Mouse (Mus musculus): Measurements from ENCODE around the gene Syne1. TPM values are rescaled to one million over a fixed set of nuclear protein-coding genes. Genes with fewer than 3 reads are reported as not detected.

The Syne1 gene
- total RNA-seq, 2 experiments from 2014 or later = 17.9 to 23.0 TPM

DNA sequence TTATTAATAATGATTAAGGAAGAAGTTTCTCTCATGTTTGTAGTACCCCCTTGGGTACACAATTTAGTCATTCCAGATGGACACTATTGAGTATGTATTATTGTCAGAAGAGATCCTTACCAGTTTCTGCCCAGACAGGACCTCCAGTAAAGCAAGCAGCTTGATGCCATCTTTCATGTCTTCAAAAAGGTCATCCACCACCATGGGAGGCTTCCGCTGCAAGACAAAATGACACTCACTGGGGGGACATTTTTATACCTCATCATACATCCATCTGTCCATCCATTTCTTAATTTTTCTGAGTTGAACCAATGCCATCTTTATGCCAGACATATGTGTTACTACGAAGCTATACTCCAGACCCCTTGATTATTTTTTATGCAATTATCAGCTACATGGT lies 108.3 kb downstream of the Syne1 start:
- no peak for DNase-seq (ENCODE audit: low spot score in 2 of 2)

DNA sequence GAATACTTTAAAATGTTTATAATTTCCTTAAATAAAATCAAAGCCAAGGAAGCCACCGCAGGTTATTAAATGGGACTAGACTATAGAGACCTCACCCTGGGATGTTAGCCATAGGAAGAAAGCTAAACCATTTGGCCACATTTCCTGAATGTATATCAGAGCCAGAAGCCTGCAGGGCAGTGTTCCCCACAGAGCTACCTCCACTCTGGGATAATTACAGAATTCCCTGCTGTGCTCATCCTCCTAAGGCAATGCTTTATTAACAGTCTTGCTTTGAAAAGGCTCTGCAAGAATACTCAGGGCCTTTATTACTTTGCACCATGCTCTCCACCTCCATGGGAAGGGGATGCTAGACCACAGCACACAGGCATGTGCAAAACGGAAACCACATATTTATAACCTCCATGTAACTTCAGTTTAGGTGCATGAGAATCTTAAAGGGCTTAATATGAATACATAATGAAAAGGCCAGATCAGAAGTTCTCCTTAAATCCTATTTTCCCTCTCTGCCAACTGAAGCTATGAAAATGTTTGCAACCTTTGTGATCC lies 111.4 kb downstream of the Syne1 start:
- DNase-seq (ENCODE audit: low spot score in 2 of 2) = no peak

DNA sequence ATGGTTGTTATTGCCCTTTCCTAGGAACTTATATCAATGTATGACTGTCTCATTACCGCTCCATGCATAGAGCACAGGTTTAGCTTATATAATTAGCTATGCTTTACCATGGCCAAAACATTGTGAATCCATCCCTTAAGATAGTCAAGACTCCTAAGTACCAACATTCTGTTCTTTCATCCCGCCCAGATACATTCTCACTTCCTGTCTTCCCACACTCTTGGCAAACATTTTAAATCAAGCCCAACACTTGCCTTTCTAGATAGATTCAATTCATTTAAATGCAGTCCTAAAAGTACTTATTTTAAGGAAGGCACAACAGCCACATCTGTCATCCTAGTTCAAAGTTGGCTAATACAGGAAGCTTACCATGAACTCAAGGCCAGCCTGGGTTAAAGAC lies 113.5 kb downstream of the Syne1 start:
- no peak for DNase-seq (ENCODE audit: low spot score in 2 of 2)

DNA sequence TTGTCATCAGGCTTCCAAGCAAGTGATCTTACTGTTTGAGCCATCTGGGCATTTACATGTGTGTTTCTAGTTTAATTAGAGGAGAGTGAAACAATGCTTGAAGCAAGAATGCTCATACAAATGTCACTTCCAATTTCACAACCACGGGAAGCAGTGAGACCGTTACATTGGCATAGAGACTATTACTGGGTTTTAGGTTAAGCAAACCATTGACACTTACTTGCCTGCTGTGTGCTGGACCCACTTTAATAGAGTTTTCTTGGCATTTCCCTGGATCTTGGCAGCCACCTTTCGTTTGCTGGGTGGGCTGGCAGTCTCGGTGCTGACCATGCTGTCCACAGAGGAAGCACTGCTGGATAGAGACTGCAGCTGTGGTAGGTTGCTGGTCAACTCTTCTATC lies 127.3 kb downstream of the Syne1 start:
- no peak for DNase-seq (ENCODE audit: low spot score in 2 of 2)

DNA sequence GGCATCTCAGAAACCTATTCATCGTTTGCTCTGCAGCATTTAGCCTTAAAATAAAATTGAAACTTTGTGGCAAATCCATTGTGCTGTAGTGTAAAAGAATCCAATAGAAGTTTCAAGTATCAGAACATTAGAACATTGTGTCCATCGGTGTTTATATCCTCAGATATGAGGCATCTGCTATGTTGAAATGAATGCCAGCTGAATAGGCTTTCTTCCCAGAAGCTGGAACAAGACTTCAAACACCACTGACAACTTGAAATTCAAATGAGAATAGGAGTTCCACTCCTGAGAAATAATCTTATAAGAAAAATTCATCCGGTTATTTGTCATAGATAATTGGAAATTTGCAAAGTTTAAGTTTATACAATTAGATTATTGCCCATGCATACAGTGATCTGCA lies 135.6 kb downstream of the Syne1 start:
- no peak for DNase-seq (ENCODE audit: low spot score in 2 of 2)

DNA sequence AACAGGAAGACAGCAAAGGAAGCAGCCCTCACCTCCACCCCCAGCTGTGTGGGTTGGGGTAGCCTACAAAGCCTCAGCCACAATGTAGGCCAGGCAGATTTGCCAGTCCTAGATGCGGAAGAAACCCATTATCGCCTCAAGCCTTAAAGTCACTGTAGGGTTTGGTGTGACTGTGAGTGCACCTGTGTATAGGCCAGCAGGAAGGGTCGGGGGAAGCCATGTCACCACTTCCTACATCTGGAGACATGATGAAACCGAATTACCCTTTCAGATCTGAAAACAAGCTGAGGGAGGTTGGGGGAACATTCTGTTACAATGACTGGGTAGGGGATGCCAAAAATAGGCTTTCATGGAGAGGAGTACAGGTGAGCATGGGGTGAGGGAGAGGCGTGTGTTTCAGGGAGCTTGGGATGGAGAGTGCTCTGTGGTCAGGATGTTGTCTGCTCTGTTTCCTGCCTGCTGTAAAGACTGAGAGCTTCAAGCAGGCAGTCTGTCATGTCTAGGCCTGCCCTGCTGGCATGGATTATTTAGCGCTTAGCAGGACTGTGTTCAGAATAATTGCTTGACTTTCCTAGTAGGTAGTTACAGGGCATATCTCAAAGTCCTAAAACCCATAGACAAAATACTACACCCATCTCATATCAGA lies 167.0 kb downstream of the Syne1 start:
- DNase-seq (ENCODE audit: low spot score in 2 of 2) = no peak

DNA sequence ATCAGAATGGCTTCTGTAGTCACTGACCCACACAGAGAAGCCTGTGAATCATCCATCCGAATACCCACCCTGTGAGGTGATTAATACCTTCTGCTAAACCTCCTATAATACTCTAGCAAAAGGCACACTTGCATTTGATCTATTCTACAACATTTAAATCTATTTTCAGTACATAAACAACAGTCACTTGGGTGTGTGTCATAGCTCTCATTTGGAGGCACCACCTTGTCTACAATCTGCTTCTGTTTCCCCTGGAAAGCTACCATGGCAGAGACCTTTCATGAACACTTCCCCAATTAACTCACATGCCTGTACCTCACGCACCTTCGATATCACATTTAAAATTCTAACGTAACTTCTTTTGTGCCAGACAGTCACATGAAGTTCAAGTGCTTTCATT lies 169.7 kb downstream of the Syne1 start:
- no peak for DNase-seq (ENCODE audit: low spot score in 2 of 2)

DNA sequence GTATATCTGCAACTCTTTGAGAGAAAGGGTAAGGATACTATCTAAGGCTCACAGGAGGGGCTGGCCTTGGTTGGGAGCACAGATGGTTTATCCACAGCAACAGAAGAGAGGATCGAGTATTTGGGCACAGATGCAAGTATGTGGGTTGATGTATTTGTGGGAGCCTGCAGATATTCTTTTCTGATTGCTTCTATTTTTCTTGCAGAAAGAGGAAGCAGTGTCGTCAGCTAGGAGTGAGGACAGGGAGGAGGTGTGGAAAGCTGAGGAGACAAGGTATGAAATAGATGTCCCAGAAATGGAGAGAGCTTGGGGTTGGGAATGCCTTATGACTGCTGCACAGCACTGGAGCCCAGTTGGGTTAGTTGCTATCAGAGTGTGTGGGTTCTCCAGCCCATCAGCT lies 172.3 kb downstream of the Syne1 start:
- DNase-seq (ENCODE audit: low spot score in 2 of 2) = no peak

DNA sequence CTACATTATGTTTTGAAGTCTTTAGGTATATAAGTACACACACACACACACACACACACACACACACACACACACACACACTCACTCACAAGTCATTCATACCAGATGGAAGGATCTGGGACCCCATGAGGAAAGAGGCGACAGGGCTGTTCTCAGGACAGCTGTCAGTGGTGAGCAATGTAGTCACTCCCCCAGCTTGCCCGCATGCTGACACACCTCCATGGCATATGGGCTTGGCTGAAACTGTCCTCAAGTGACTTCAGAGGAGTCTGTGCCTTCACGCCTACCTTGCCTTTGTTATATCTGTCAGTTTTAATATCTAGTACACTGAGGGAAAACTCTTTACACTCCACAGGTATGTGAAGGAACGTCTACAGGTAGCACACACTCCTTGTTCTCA lies 181.7 kb downstream of the Syne1 start:
- DNase-seq (ENCODE audit: low spot score in 2 of 2) = no peak

DNA sequence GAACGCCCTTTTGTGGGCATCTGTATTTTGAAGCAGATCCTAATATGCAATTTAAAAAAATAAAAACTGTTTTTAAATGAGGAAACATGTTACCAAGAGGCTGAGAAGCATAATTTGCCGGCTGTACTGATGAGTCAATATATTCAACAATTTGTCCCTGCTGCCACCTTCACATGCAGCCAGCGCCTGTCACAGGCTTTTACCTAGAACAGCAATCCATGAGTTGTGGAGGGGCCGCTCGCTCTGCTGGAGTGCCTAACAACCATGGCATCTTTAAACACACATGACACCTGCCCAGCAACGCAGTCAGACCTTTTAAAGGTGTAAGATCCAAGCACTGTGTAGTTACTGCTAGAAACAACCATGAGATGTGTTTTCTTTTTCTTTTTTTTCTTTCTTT lies 183.0 kb downstream of the Syne1 start:
- no peak for DNase-seq (ENCODE audit: low spot score in 2 of 2)

DNA sequence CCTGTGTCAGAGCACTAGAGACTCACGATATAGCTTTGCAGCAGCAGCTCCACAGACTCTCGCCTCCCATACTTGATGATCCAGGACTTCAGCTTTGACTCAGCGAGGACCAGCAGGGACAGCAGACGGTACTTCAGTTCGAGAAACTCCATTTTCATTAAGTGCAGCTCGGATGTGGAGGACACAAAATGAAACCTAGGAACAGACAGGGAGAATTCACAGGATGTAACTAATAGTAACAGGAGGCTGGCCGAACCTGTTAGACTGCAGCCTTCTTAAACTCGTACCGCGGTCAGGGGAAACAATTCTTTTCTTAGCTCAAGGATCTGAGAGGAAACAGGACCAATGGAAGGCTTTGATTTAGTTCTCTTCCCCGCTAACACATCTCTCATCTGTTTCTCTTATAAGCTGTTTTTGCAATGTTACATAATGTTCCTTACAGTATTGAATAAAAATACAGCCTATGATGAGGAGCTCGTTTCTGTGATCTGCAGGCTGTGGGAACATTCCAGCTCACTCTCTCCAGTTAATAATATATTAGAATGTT lies 183.7 kb downstream of the Syne1 start:
- no peak for DNase-seq (ENCODE audit: low spot score in 2 of 2)

DNA sequence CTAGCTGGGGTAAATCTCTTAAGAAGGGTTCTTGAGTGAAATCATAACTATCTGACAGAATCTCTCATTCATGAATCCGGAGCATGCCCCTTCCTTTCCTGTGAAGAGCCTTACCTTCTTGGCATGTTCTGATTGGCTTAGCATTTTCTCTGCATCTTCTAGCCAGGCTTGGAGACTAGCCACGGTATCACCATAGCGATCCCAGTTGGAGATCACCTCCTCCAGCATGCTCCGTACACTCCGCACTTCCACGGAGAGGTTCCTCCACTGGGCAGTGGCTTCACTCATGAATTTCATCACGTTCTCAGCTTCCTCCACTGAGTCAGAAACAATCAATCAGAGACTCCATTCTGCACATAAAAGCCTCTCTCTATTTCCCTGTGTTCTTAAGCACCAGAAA lies 190.7 kb downstream of the Syne1 start:
- no peak for DNase-seq (ENCODE audit: low spot score in 2 of 2)

DNA sequence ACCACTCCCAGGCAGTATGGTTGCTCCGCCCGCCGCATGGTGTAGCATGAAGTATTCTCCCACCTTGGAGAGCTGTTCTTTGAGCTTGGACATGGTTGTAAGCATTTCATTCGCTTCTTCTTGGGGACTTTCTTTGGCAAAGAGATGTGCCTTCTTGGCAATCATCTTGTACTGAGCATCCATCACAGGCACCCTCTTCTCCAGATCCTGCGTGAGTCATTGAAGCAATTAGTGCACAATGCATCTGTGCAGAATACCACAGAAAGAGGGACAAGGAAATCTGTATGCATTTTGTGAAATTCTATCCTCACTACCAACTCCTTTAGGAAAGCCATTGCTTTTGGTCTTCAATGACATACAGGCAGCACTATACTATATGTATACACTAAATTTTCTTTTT lies 194.7 kb downstream of the Syne1 start:
- no peak for DNase-seq (ENCODE audit: low spot score in 2 of 2)

DNA sequence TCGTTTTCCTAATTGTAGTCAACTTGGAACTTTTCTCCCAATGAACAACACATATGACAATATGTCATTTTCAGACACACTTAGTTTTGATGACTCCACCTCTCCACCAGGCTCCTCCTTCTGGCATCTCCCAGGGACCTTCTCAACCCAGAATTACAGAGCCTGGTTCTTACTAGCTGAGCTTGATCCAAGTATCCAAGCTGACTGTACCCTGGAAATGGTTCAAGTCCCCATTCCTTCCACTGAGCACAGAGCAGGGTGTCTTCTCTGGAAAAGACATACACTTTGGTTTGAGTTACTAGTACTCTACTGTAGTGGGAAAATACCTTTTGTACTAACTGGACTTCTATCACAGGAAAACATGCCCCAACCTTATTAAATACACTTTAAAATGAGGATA lies 197.9 kb downstream of the Syne1 start:
- DNase-seq (ENCODE audit: low spot score in 2 of 2) = no peak

DNA sequence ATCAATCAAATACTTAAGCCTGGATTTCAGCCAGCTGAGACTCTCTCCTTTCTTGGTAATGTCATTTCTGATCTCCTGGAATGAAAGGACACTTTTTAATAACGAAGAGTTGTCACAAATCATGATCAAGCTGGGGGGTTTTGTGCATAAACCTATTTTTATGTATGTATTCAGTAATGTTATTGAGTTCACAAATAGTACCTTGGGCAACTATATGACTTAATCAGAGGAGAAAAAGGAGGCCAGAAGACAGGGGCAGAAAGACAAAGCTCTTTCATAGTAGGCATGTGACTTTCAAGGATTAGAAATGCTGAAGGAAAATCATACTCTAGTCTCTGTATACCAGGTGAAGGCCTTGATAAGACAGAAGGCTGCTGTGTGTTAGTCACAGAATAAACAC lies 204.4 kb downstream of the Syne1 start:
- DNase-seq (ENCODE audit: low spot score in 2 of 2) = peak in 1 of 2 experiments; percentile 16

DNA sequence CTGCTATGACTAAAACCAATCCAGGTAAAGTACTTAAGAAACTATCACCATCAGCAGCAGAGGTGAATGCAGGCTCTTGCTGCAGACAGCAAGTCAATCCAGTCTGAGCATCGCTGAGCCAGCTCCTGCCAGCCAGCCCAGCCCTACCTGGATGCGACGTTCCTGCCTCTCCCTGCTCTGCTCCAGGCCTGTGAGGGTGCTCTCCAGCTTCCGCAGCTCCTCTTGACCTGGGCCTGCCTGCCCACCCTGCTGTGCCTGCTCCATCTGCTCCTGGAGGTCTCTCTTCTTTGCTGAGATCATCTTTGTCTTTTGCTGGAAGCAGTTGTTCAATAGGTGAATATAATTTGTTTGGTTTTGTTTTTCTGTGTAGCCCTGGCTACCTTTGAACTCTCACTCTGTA lies 208.1 kb downstream of the Syne1 start:
- DNase-seq (ENCODE audit: low spot score in 2 of 2) = no peak

DNA sequence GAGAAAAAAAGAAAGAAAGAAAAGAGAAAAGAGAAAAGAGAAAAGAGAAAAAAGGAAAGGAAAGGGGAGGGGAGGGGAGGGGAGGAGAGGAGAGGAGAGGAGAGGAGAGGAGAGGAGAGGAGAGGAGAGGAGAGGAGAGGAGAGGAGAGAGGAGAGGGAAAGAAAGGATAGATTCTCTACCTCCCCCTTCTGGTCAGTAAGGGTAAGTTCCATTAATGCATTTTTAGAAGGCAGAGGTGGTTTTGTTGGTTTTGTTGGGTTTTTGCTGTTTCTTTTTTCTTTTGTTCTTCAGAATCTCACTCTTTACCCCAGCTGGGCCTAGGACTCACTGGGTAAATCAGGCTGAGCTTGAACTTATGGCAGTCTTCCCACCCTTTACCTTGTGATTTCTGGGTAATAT lies 214.9 kb downstream of the Syne1 start:
- no peak for DNase-seq (ENCODE audit: low spot score in 2 of 2)

DNA sequence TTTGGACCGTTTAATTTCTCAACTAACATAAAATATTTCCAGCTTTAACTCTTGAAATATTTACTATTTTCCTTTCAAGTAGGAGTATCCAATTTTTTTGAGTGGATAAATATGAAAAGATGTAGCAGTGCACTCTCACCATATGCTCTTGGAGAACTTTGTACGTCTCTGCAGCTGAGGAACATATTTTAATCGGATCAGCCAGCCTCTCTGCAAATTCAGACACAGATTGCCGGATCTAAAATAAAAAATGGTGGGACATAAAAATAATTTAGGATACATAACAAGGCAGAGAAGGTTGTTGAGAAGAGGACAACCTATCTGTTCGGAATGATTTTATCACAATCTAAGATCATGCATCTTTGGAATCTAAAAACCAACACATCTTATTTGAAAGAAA lies 218.5 kb downstream of the Syne1 start:
- DNase-seq (ENCODE audit: low spot score in 2 of 2) = no peak

DNA sequence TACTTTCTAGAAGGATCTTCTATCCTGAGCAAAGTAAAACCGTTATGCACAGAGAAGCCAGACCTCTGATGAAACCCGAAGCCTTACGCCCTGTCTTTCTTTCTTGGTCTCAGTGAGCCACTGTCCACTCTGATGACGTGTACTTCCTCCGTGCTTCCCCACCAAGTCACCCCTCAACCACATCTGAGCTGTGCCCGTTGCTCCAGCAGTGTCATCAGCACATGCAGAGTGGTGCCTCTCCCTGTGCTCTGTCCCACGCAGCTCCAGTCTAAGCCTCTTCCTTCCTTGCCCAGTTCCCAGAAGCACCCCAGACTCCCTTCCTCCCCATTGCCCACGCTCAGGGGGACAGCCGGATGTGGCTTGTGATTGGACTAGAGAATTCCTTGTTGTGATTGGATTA lies 224.6 kb downstream of the Syne1 start:
- DNase-seq (ENCODE audit: low spot score in 2 of 2) = no peak

DNA sequence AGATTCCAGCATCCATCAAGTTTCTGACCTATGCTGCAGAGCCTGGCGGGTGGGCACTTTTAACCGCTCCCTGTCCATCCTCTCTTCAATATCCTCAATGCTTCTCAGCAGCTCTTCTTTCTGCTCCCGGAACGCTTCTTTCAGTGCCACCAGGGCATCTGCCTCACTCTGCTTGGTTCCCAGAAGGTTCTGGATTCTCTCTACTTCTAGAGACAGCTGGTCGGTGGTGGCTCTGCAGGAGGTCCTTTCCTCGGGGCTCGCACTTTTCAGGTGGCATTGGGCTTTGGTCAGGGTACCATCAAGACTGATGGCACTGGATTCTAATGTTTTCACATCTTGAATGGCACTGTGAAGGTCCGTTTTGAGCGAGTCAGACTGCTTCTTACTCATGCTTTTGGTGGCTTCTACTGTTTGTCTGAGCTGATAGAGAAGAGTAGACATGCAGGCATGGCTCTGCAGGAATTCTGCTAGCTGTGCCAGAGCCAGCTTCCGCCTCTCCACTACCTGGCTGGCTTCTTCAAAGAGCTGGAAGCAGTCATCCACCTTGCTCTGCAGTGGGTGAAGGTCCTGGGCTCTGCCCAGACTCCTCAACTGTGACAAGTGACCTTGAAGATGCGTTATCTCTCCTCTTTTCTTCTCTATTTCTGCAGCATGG lies 227.4 kb downstream of the Syne1 start:
- DNase-seq (ENCODE audit: low spot score in 2 of 2) = no peak

DNA sequence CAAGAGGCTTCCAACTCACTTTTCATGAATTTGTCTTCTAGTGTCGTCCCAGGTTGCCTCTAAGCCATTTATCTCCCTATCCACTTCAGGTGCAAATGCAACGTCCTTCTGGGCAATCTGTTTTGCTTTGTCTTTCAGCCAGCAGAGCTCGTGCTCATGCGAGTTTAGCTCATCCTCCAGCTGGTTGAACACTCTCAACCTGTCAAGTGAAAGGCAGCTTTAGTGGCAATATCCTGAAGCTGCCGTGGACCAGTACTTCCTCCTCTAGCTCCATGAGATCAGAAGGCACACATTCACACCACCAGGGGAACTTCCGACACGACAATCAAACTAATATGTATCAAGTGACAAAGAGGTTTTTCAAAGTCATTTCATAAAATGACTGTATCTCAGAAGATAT lies 228.7 kb downstream of the Syne1 start:
- DNase-seq (ENCODE audit: low spot score in 2 of 2) = no peak

DNA sequence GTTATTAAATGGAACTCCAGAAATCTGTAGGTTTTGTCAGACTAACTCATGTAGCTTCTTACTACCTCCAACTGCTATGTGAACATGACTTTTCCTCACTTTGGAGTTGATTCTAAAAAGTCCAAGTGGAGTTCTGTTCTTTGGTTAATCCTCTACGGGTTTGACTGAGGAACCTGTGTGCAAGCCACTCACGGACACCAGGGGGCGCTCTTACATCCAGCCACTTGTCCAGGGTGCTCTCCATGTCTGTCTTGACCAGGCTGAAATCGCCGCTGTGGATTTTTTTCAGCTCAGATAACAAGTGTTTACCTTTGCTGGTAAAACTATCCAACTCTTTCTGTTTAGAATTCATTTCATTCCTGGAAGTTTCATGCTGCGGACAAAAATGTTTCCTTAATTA lies 233.7 kb downstream of the Syne1 start:
- DNase-seq (ENCODE audit: low spot score in 2 of 2) = peak; percentile 77

DNA sequence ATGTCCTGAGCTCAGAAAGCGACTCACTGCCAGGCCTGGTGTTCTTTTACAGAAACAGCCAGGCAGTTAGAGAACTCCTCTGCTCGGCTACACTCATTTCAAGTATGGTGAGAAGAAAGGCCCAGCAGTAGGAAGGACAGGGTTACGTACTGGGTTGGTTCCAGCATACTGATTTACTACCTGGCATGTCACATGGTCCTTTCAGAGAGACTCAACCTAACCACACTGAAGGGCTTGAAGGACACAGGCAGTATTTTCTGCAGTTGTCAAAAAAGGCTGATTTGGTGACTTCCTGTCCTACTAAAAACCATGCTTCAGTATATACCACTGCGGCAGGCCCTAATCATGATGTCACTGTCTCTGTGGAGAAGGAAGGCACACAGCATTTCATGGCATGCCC lies 238.8 kb downstream of the Syne1 start:
- DNase-seq (ENCODE audit: low spot score in 2 of 2) = no peak

Data from adrenal gland, adult 18-20 months (tissue).